In the genomic region with DNA sequence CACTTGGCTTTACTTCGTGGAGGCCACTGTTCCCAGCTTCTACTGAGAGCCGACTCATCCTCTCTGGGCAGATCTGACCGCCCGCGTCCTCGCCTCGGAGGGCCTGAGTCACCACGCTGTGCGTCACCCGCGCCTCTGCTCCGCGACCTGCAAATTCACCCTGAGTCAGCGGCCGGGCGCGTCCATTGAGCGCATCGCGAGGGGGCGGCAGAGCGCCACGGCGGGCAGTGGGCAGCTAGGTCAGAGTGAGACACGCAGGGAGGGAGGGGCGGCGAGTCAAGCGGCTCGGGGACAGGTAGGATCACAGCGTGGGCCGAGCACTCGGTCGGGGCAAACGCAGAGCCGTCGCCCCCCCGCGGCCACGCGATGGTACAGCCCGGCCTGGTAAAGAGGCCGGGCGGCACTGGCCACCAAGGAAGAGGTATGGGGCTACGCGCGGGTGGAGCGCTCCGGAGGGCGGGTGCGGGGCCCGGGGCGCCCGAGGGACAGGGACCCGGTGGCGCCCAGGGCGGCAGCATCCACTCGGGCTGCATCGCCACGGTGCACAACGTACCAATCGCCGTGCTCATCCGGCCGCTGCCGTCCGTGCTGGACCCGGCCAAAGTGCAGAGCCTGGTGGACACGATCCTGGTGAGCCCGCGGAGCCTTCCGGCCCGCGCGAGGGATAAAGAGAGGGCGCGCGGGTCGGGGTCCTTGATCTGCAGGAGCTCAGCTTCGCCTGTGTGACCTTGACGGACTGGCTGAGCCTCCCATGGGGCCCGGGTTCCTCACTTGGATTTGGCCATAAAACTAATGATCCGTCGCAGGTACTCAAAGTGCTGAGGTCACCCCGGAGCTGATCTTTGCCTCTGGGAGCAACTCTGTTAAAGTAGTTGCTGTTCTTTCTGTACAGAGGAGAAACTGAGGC, we compare ENCODE assay signal across 8 mouse cellular contexts. TPM values are rescaled to one million over a fixed set of nuclear protein-coding genes. Genes with fewer than 3 reads are reported as not detected.
DNase-seq lines count a peak whose midpoint lies in the region; ATAC-seq lines count a peak whose summit lies in the region.

Gene Srxn1, plus strand, starts transcription at position 199 of the 907 bp plus-strand sequence.

- no peaks in the 10 kb centered on the region for H3K9me3 ChIP-seq in heart, embryonic 13.5 days
- H3K9me3 ChIP-seq in liver, embryonic 13.5 days (replicated peaks): no peaks in the 10 kb centered on the region
- H3K9me3 ChIP-seq in stomach, embryonic 14.5 days (ENCODE audit: control insufficient read depth, low read depth, low read length): no peaks in the 10 kb centered on the region

- 2% methylated on average over 81 of the region's 84 CpGs for WGBS in heart, embryonic 13.5 days
- 1% methylated on average over 84 of the region's 84 CpGs for WGBS in liver, embryonic 13.5 days (ENCODE audit: insufficient replicate concordance)
- WGBS in stomach, embryonic 14.5 days: 1% methylated on average over 80 of the region's 84 CpGs

- peak within 1 kb of the TSS; percentile 87 for H3K4me2 ChIP-seq in heart, embryonic 13.5 days
- H3K4me2 ChIP-seq in liver, embryonic 13.5 days: peak within 1 kb of the TSS; percentile 77
- H3K4me2 ChIP-seq in stomach, embryonic 14.5 days (replicated peaks; ENCODE audit: low read depth, low read length): peak within 1 kb of the TSS; percentile 85

- ATAC-seq in heart, embryonic 13.5 days (ENCODE audit: extremely low read depth, insufficient number of reproducible peaks, low FRiP score, low TSS enrichment): peak; percentile 94
- peak; percentile 95 for ATAC-seq in liver, embryonic 13.5 days (ENCODE audit: low read depth)
- ATAC-seq in stomach, embryonic 14.5 days (ENCODE audit: insufficient number of reproducible peaks, insufficient read depth, low FRiP score, low read depth): peak; percentile 92

- peaks cover 38% of the 10 kb centered on the region for H3K27me3 ChIP-seq in heart, embryonic 13.5 days (replicated peaks)
- H3K27me3 ChIP-seq in liver, embryonic 13.5 days: peaks cover 33% of the 10 kb centered on the region
- H3K27me3 ChIP-seq in stomach, embryonic 14.5 days (ENCODE audit: control insufficient read depth, insufficient read depth, low read length): no peaks in the 10 kb centered on the region

- H3K4me1 ChIP-seq in heart, embryonic 13.5 days: peaks cover 15% of the 10 kb centered on the region
- H3K4me1 ChIP-seq in liver, embryonic 13.5 days (replicated peaks): peaks cover 25% of the 10 kb centered on the region
- H3K4me1 ChIP-seq in stomach, embryonic 14.5 days (ENCODE audit: control insufficient read depth, insufficient read depth, low read length): no peaks in the 10 kb centered on the region

- H3K9ac ChIP-seq in heart, embryonic 13.5 days: peak within 1 kb of the TSS; percentile 88
- H3K9ac ChIP-seq in liver, embryonic 13.5 days: peak within 1 kb of the TSS; percentile 95
- peak within 1 kb of the TSS; percentile 55 for H3K9ac ChIP-seq in stomach, embryonic 14.5 days (replicated peaks; ENCODE audit: low read depth, low read length)

- peak; percentile 69 for DNase-seq in CD4-positive, CD25-positive, alpha-beta regulatory T cell, adult 2 months (ENCODE audit: low read depth, low spot score)
- peak; percentile 80 for DNase-seq in c-Kit-positive CD71-negative TER-119-negative erythroid progenitor cells, embryonic 14.5 days (ENCODE audit: low read depth)
- DNase-seq in fibroblast of lung, adult 2 months (ENCODE audit: low read depth): peak; percentile 86
- DNase-seq in kidney, postnatal 10 days: peak; percentile 91
- peak; percentile 91 for DNase-seq in liver, embryonic 13.5 days
- DNase-seq in natural killer cell, adult 2 months (ENCODE audit: low spot score in 2 of 2): peak; percentile 86 to 92

- H3K36me3 ChIP-seq in heart, embryonic 13.5 days: peaks cover 8% of the 10 kb centered on the region; the same call in 1 of the 2 replicates
- peaks cover 31% of the 10 kb centered on the region for H3K36me3 ChIP-seq in liver, embryonic 13.5 days
- no peaks in the 10 kb centered on the region for H3K36me3 ChIP-seq in stomach, embryonic 14.5 days (ENCODE audit: control insufficient read depth, insufficient read depth, low read length)

- peak within 1 kb of the TSS; percentile 67 for H3K27ac ChIP-seq in heart, embryonic 13.5 days (replicated peaks)
- H3K27ac ChIP-seq in liver, embryonic 13.5 days: peak within 1 kb of the TSS; percentile 95
- peak within 1 kb of the TSS; percentile 30; the same call in 1 of the 2 replicates for H3K27ac ChIP-seq in stomach, embryonic 14.5 days (ENCODE audit: low read length)

- peak within 1 kb of the TSS; percentile 77 for H3K4me3 ChIP-seq in heart, embryonic 13.5 days
- H3K4me3 ChIP-seq in liver, embryonic 13.5 days (replicated peaks): peak within 1 kb of the TSS; percentile 78
- peak within 1 kb of the TSS; percentile 64 for H3K4me3 ChIP-seq in stomach, embryonic 14.5 days (ENCODE audit: low read depth, low read length)

RNA-seq across cellular contexts. Expression of gene Srxn1, which starts in this region (rescaled TPM):
- 7.4 and 7.7 TPM in 2 replicates for polyA plus RNA-seq in heart, embryonic 13.5 days (2015; fragmentation: Nextera tagmentation; extraction: Ambion mirVana)
- polyA plus RNA-seq in liver, embryonic 13.5 days (2015; fragmentation: Nextera tagmentation; extraction: Ambion mirVana): 17.2 and 17.9 TPM in 2 replicates
- polyA plus RNA-seq in stomach, embryonic 14.5 days (2014; fragmentation: Nextera tagmentation; extraction: Ambion mirVana): 7.6 and 11.4 TPM in 2 replicates

Comparison
In these comparisons a context has a peak if more than half of its experiments do, and no peak if none do; other contexts are left out.
1. Peak in every context shown above with its lines: DNase-seq, ATAC-seq, H3K4me3 ChIP-seq and H3K27ac ChIP-seq.
2. H3K27ac ChIP-seq: peak in every context shown above with its lines; median percentile 95 in liver, embryonic 13.5 days; 67 in heart, embryonic 13.5 days; 30 in stomach, embryonic 14.5 days.